Mouse (Mus musculus) intestine, postnatal 0 days (tissue): ENCODE measurements at regions not wholly inside any gene's neighbourhood (a gene's known extent, or its start where the extent isn't known, plus 50 kb on each side); places are given as distances from the start of the nearest gene placed in this dataset.

Experiments used
- ATAC-seq: fragments of 200-750 bp; cut with Nextera tagmentation; 2 replicates; pipeline ENCODE4 v1.8.0; 2017; ENCODE audit warnings: mild to moderate bottlenecking, moderate TSS enrichment, moderate library complexity
- H3K27ac ChIP-seq: fragments of 300-500 bp; sonication (generic); 2 replicates; pipeline ENCODE4 v1.5.1; 2014; ENCODE audit warnings: mild to moderate bottlenecking, low read depth, low read length, moderate library complexity
- H3K27me3 ChIP-seq: fragments of 300-500 bp; sonication (generic); replicated peaks from 2 replicates; pipeline ENCODE4 v1.6.1; 2014; ENCODE audit warnings: low read length, mixed read lengths; ENCODE audit not compliant: control insufficient read depth, insufficient read depth
- H3K36me3 ChIP-seq: fragments of 300-500 bp; sonication (generic); 2 replicates; pipeline ENCODE4 v1.6.1; 2014; ENCODE audit warnings: mild to moderate bottlenecking, moderate library complexity; ENCODE audit not compliant: control insufficient read depth, insufficient read depth
- H3K4me1 ChIP-seq: fragments of 300-500 bp; sonication (generic); replicated peaks from 2 replicates; pipeline ENCODE4 v1.6.1; 2014; ENCODE audit warnings: antibody characterized with exemption, low read length, mixed read lengths; ENCODE audit not compliant: control insufficient read depth, insufficient read depth
- H3K4me2 ChIP-seq: fragments of 300-500 bp; sonication (generic); replicated peaks from 2 replicates; pipeline ENCODE4 v1.6.1; 2014; ENCODE audit warnings: low read depth, mild to moderate bottlenecking, moderate library complexity
- H3K4me3 ChIP-seq: fragments of 300-500 bp; sonication (generic); 2 replicates; pipeline ENCODE4 v1.5.1; 2014; ENCODE audit warnings: low read depth, low read length
- H3K9ac ChIP-seq: fragments of 300-500 bp; sonication (generic); 2 replicates; pipeline ENCODE4 v1.6.1; 2014; ENCODE audit warnings: mild to moderate bottlenecking, low read depth, low read length
- H3K9me3 ChIP-seq: fragments of 300-500 bp; sonication (generic); 2 replicates; pipeline ENCODE4 v1.6.1; 2016; ENCODE audit warnings: mixed run types; ENCODE audit not compliant: control insufficient read depth
- CTCF ChIP-seq: sonication (generic); IDR thresholded peaks from 2 replicates; pipeline ENCODE4 v1.5.1; 2016; ENCODE audit warnings: low read depth, mild to moderate bottlenecking, control low read depth, antibody characterized with exemption, moderate library complexity
- WGBS: fragments of 180-500 bp; shearing (Covaris S2); extraction: QIAGEN DNeasy Blood & Tissue Kit; methylation state at CpG from one replicate; pipeline ENCODE4 v1.1.7; 2014; 5-methylcytosine and 5-hydroxymethylcytosine counted together

GRCm38 (mm10) chr2:178555692-178556340 is 125.5 kb downstream of the Cdh26 start:
- Histone ChIP-seq H3K36me3 (no peaks in the 10 kb centered on the region), H3K9ac (no peak overlapping the region), H3K4me2 (no peak overlapping the region), H3K27me3 (no peaks in the 10 kb centered on the region), H3K27ac (no peak overlapping the region), H3K4me3 (no peak overlapping the region), H3K4me1 (no peaks in the 10 kb centered on the region), H3K9me3 (no peaks in the 10 kb centered on the region)
- no peak for TF ChIP-seq CTCF
- ATAC-seq = no peak
- 86% methylated on average over 3 of the region's 3 CpGs for WGBS

- Histone ChIP-seq H3K9me3 (no peaks in the 10 kb centered on the region), H3K4me2 (no peak overlapping the region), H3K36me3 (no peaks in the 10 kb centered on the region), H3K4me3 (no peak overlapping the region), H3K27me3 (no peaks in the 10 kb centered on the region), H3K9ac (no peak overlapping the region), H3K4me1 (no peaks in the 10 kb centered on the region), H3K27ac (no peak overlapping the region)
- WGBS = 71% methylated on average over 9 of the region's 9 CpGs
- ATAC-seq = no peak
- TF ChIP-seq CTCF = no peak
These were observed 127.6 kb downstream of the Cdh26 start for GRCm38 (mm10) chr2:178557934-178558333.

DNA sequence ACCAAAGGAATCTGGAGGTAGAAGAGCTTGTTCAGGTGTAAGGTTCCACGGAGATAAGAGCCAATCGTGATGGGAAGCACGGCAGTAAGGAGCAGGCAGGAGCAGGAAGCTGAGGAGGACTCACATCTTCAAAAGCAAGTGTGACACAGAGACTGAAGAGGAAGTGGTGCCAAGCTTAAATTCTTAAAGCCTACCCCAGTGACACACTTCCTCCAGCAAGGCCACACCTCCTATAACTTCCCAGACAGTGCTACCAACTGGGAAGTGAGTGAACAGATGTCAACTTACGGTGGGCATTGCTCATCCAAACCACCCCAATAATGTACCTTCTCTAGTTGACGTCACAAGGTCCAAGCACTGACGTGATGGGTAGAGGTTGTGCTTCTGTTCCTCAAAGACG is 133.0 kb downstream of the Cdh26 start:
- Histone ChIP-seq H3K27me3 (no peaks in the 10 kb centered on the region), H3K9me3 (no peaks in the 10 kb centered on the region), H3K4me3 (no peak overlapping the region), H3K4me2 (no peak overlapping the region), H3K4me1 (no peaks in the 10 kb centered on the region), H3K9ac (no peak overlapping the region), H3K27ac (no peak overlapping the region), H3K36me3 (no peaks in the 10 kb centered on the region)
- no peak for ATAC-seq
- no peak for TF ChIP-seq CTCF
- WGBS = 84% methylated on average over 7 of the region's 7 CpGs

DNA sequence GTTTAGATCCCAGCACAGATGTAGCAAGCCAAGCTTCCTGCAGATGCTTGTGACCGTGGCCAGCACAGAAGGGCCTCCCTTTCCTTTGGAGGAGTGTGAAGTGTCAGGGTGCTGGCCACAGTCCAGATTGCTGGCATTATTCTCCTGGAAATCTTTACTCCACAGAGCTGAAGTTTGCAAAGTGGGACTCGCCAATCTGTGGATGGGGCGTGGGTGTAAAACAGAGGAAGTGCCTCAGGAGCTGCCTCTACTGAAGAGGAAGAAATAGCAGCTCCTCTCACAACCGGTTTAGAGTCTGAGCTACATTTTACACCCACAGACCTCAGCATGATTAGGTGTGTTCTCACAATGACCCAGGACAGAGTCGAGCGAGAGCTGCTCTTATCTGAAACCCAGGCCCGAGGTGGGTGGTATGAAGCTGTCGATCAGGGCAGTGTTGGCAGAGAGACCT is 135.1 kb downstream of the Cdh26 start:
- Histone ChIP-seq H3K9me3 (no peaks in the 10 kb centered on the region), H3K9ac (no peak overlapping the region), H3K4me3 (no peak overlapping the region), H3K36me3 (no peaks in the 10 kb centered on the region), H3K27ac (no peak overlapping the region), H3K4me2 (no peak overlapping the region), H3K27me3 (no peaks in the 10 kb centered on the region), H3K4me1 (no peaks in the 10 kb centered on the region)
- WGBS = 50% methylated on average over 8 of the region's 8 CpGs
- no peak for TF ChIP-seq CTCF
- no peak for ATAC-seq

- Histone ChIP-seq H3K36me3 (no peaks in the 10 kb centered on the region), H3K9me3 (no peaks in the 10 kb centered on the region), H3K27me3 (no peaks in the 10 kb centered on the region), H3K4me1 (no peaks in the 10 kb centered on the region), H3K9ac (no peak overlapping the region), H3K27ac (no peak overlapping the region), H3K4me3 (no peak overlapping the region), H3K4me2 (no peak overlapping the region)
- WGBS = 78% methylated on average over 7 of the region's 7 CpGs
- no peak for ATAC-seq
- TF ChIP-seq CTCF = no peak
These were observed 137.2 kb downstream of the Cdh26 start for GRCm38 (mm10) chr2:178567493-178567892.

- Histone ChIP-seq H3K27me3 (no peaks in the 10 kb centered on the region), H3K36me3 (no peaks in the 10 kb centered on the region), H3K9me3 (no peaks in the 10 kb centered on the region), H3K27ac (no peak overlapping the region), H3K9ac (no peak overlapping the region), H3K4me3 (no peak overlapping the region), H3K4me1 (no peaks in the 10 kb centered on the region), H3K4me2 (no peak overlapping the region)
- WGBS = 87% methylated on average over 5 of the region's 5 CpGs
- ATAC-seq = no peak
- TF ChIP-seq CTCF = no peak
These were observed 142.0 kb downstream of the Cdh26 start for GRCm38 (mm10) chr2:178572301-178572700.

DNA sequence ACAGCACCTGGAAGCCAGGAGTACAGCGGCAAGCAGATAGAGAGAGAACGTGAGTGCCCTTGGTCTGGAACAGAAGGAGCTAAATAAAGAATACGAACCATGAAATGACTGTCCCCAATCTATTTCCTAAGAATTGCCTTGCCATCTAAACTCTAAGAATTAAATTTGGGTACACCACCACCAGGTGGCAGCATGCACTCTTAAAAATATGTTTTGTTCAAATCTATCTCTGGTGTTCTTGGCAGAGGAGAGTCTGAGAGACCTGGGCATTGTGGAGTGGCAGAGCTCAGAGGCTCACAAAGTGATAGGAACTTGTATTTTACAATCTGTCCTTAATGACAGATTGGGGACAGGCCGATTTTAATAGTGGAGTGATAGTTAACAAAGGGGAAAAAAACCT is 144.5 kb downstream of the Cdh26 start:
- Histone ChIP-seq H3K27ac (no peak overlapping the region), H3K9me3 (no peaks in the 10 kb centered on the region), H3K4me1 (no peaks in the 10 kb centered on the region), H3K9ac (no peak overlapping the region), H3K4me2 (no peak overlapping the region), H3K4me3 (no peak overlapping the region), H3K27me3 (no peaks in the 10 kb centered on the region), H3K36me3 (no peaks in the 10 kb centered on the region)
- peak; percentile 75 for TF ChIP-seq CTCF
- 38% methylated on average over 4 of the region's 4 CpGs for WGBS
- ATAC-seq = no peak
